Mouse (Mus musculus) heart, embryonic 15.5 days (tissue): ENCODE measurements at regions not wholly inside any gene's neighbourhood (a gene's known extent, or its start where the extent isn't known, plus 50 kb on each side); places are given as distances from the start of the nearest gene placed in this dataset.

ENCODE experiments used
- ATAC-seq: fragments of 200-750 bp; cut with Nextera tagmentation; replicated peaks from 2 replicates; pipeline ENCODE4 v1.8.0; 2017; ENCODE audit warnings: low read depth, moderate TSS enrichment; ENCODE audit not compliant: insufficient number of reproducible peaks, insufficient read depth, low FRiP score
- H3K27ac ChIP-seq: fragments of 300-500 bp; sonication (generic); 2 replicates; pipeline ENCODE4 v1.5.1; 2015; ENCODE audit warnings: mild to moderate bottlenecking, inconsistent platforms
- H3K27me3 ChIP-seq: fragments of 300-500 bp; sonication (generic); 2 replicates; pipeline ENCODE4 v1.6.1; 2015; ENCODE audit warnings: inconsistent platforms
- H3K36me3 ChIP-seq: fragments of 300-500 bp; sonication (generic); 2 replicates; pipeline ENCODE4 v1.6.1; 2015; ENCODE audit warnings: mild to moderate bottlenecking, inconsistent platforms
- H3K4me1 ChIP-seq: fragments of 300-500 bp; sonication (generic); replicated peaks from 2 replicates; pipeline ENCODE4 v1.6.1; 2015; ENCODE audit warnings: inconsistent platforms
- H3K4me2 ChIP-seq: fragments of 300-500 bp; sonication (generic); 2 replicates; pipeline ENCODE4 v1.6.1; 2015; ENCODE audit warnings: inconsistent platforms, mild to moderate bottlenecking, moderate library complexity
- H3K4me3 ChIP-seq: fragments of 300-500 bp; sonication (generic); 2 replicates; pipeline ENCODE4 v1.5.1; 2015; ENCODE audit warnings: mild to moderate bottlenecking, inconsistent platforms
- H3K9ac ChIP-seq: fragments of 300-500 bp; sonication (generic); 2 replicates; pipeline ENCODE4 v1.6.1; 2015; ENCODE audit warnings: mild to moderate bottlenecking, inconsistent platforms
- H3K9me3 ChIP-seq: fragments of 300-500 bp; sonication (generic); replicated peaks from 2 replicates; pipeline ENCODE4 v1.6.1; 2016; ENCODE audit warnings: inconsistent platforms
- WGBS: fragments of 180-500 bp; shearing (Covaris S2); methylation state at CpG from one replicate; pipeline ENCODE4 v1.1.7; 2015; ENCODE audit warnings: mixed read lengths; 5-methylcytosine and 5-hydroxymethylcytosine counted together

DNA sequence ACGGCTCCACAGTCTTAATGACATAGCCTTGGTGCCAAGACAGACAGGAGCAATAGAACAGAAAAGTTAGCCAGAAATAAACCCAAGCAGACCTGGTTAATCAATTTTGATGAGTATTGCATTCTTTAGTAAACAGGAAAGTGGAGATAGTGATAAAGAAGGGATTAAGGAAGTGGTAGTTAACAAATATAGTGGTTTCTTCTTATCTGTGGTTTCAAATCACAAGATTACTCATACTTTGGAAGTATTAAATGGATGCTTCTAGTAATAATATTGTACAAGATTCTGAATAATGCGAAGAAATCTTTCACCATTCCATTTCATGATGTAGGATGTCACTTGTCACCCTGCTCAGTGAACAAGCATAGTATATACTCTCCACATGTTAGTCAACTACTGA is 376.6 kb upstream of the Cobl start:
- WGBS: 78% methylated on average over 2 of the region's 2 CpGs
- no peak overlapping the region for H3K4me2 ChIP-seq
- no peak overlapping the region for H3K4me3 ChIP-seq
- no peak overlapping the region for H3K27ac ChIP-seq
- no peak for ATAC-seq
- H3K4me1 ChIP-seq: no peaks in the 10 kb centered on the region
- H3K9ac ChIP-seq: no peak overlapping the region
- no peaks in the 10 kb centered on the region for H3K36me3 ChIP-seq
- no peaks in the 10 kb centered on the region; the same call in 1 of the 2 replicates for H3K9me3 ChIP-seq
- no peaks in the 10 kb centered on the region for H3K27me3 ChIP-seq

DNA sequence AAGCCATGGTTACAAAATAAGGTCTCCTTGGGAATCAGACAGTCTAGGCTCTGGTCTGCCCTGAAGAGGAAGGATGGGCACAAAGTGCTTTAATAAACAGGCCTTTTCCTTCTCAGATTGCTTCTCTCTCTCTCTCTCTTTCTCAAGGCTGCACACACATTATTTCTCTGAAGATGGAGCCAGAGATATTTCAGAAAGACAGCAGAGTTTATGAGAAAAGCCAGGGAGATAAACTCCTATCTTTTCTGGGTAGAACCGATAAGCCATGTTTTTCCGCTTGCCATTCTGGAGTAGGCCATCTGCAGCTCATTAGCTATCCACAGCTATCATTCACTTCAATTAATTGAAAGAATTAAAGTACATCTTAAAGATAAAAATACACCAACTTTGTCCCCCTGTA is 373.2 kb upstream of the Cobl start:
- no peaks in the 10 kb centered on the region for H3K36me3 ChIP-seq
- H3K4me2 ChIP-seq: no peak overlapping the region
- no peaks in the 10 kb centered on the region; the same call in 1 of the 2 replicates for H3K9me3 ChIP-seq
- no peak overlapping the region for H3K9ac ChIP-seq
- H3K4me3 ChIP-seq: no peak overlapping the region
- 54% methylated on average over 2 of the region's 2 CpGs for WGBS
- no peaks in the 10 kb centered on the region for H3K27me3 ChIP-seq
- H3K27ac ChIP-seq: no peak overlapping the region
- H3K4me1 ChIP-seq: no peaks in the 10 kb centered on the region
- ATAC-seq: no peak

DNA sequence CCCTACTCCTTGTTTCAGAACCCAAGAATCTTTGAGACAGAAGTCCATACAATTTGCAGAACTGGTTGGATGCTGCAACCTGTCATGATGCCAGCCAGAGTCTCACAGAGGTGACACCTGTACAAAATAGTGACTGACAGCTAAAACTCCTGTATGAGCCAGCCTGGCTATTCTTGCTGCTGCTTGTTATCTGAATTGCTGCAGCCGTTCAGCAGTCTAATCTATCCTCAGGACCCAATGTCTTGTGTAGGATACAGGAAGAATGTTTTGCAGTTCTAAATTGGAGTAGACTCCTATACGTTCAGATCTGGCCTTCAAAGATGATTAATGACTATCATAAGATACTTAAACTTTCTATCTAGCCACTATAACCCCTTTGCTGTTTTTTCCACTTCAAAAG is 372.6 kb upstream of the Cobl start:
- no peak overlapping the region for H3K27ac ChIP-seq
- no peak overlapping the region for H3K4me3 ChIP-seq
- no peaks in the 10 kb centered on the region for H3K4me1 ChIP-seq
- H3K4me2 ChIP-seq: no peak overlapping the region
- no peak overlapping the region for H3K9ac ChIP-seq
- H3K36me3 ChIP-seq: no peaks in the 10 kb centered on the region
- WGBS: 16% methylated on average over 2 of the region's 2 CpGs
- no peak for ATAC-seq
- no peaks in the 10 kb centered on the region for H3K27me3 ChIP-seq
- H3K9me3 ChIP-seq: no peaks in the 10 kb centered on the region; the same call in 1 of the 2 replicates

DNA sequence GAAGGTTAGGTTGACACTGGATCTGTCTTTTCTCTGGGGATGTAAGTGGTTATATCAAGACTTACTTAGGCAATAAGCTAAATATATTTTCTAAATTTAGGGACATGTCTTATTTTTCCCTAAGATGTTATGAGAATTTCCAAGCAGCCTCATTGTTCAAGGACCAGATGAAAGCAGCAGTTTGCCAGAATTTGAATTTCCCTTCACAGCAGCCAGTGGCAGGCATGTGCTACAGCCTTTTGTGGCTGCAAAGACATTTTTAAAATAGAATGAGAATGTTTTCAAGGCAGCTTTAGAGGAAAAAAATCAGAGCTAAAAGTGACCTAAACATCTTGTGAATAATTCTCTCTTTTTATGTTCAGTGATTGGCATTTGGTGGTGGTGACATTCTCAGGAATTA is 371.6 kb upstream of the Cobl start:
- ATAC-seq: no peak
- Histone ChIP-seq H3K27me3 (no peaks in the 10 kb centered on the region), H3K4me2 (no peak overlapping the region), H3K36me3 (no peaks in the 10 kb centered on the region), H3K9ac (no peak overlapping the region), H3K9me3 (no peaks in the 10 kb centered on the region; the same call in 1 of the 2 replicates), H3K27ac (no peak overlapping the region), H3K4me3 (no peak overlapping the region), H3K4me1 (no peaks in the 10 kb centered on the region)

DNA sequence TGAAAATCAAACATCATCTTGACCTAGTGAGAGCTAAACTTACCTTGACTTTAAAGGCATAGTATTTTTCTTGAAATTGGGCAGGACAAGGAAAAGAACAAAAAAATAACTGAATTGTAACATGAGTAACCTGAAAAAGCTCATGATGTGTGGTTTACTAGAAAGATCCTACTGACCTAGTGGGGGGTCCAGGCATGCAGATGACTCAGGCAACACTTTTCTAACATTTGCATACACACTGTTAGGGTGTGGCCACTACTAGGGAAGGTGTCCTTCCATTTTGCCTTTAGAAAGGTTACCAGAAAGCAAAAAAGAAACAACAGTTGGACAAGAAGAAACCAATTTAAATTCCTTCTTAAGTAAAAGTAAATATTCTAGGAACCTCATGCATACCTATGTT is 347.3 kb upstream of the Cobl start:
- Histone ChIP-seq H3K4me3 (no peak overlapping the region), H3K27ac (no peak overlapping the region), H3K4me1 (no peaks in the 10 kb centered on the region), H3K4me2 (no peak overlapping the region), H3K36me3 (no peaks in the 10 kb centered on the region), H3K9me3 (no peaks in the 10 kb centered on the region), H3K9ac (no peak overlapping the region), H3K27me3 (no peaks in the 10 kb centered on the region)
- ATAC-seq: no peak

DNA sequence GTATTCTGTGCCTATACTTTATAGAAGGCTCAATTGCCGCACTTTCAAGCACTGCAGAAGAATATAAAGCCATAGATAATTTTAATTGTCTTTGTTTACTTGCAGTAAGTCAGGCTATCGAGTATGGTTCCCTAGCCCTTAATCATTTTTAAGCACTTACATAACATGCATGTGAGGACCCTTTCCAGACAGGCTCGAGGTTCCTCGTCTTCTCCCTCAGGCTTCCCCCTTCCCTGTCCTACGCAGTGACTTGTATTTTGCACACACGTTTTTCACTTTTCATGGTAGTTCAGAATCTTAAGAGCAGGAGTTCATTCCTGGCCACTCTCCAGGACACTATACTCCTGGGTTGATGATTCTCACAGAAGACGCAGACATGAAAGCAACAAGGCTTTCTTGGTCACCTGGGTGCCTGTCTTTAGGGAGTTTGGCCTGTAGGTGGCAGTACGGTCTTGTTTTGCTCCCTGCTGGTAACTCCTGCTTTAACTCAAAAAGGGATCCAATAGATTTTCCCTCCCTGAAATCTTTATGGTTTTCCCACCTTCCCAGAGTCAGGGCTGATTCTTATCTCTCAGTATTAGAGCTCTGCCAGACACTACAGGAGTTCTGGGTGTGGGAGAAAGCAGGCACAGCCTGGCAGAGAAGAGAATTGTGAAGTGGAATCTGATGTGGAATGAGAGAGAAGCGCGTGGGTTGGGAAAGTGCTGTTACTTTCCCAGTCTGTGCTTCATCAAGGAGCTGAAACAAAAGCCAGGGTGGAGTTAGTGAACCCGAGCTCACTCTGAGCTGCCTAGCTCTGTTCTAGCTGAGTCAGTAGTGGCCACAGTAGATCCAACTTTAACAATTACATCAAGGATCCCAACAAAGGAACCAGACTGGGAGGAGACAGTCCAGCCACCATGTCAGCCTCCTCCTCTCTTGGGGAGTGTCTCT is 346.5 kb upstream of the Cobl start:
- Histone ChIP-seq H3K4me2 (peak overlapping the region; percentile 52), H3K4me1 (no peaks in the 10 kb centered on the region), H3K4me3 (no peak overlapping the region), H3K27me3 (no peaks in the 10 kb centered on the region), H3K27ac (no peak overlapping the region), H3K9ac (no peak overlapping the region), H3K9me3 (no peaks in the 10 kb centered on the region), H3K36me3 (no peaks in the 10 kb centered on the region)
- ATAC-seq: peak; percentile 50; the same call in 1 of the 2 replicates
- 37% methylated on average over 11 of the region's 11 CpGs for WGBS
